Mouse (Mus musculus): ENCODE measurements around the gene Cacnb4.

DNA sequence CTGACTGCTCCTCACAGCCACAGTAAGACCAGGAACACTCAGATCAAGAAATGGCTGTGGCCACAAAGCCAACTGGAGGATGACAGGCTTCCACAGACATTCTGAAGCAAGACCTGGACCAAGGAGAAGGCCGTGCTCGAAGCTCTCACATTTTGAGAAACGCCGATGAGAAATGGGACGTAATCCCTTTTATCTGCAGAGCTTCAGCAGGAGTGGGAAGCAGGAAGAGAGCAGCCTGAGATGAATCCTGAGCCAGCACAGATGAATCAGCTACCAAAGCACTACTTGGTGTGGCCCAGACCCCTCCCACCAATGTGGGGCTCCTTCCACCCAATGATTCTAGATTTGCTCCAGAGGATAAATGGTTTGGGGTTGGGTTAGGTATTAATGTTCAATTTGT is 113.4 kb downstream of the Cacnb4 start:
- TF ChIP-seq GATA1 (IDR thresholded peaks at IDR 0.05; ENCODE audit: low read length): no peak
- TF ChIP-seq TAL1 (IDR thresholded peaks at IDR 0.05; ENCODE audit: low read length): no peak

All from erythroblast, embryonic 14.5 days (primary cell).